Mouse (Mus musculus): ENCODE results near the gene Nhlrc4.

DNA sequence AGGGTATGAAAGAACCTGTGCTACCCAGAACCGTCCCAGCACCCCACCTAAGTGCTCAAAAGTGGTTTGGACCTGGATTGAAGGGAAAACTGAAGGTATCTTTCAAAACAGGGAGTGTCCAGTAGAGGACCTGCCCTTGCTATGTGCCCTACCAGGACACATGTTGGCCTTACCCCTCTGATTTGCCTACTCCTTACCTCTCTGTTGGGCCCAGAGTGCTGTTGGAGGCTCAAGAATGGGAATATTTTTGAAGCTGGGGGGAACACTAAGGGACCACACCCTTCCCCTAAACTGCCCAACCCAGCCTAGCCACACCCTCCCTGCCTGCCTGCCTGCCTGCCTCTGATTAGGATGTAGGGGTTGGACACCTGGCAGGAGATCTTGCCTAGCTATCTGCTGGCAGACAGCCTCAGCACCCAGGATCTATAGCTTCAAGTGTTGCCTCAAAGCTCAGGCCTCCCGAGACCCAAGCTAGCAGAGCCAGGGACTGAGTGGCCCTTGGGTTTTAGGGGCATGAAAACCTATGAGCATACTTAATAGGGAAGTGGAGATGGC lies 2.1 kb downstream of the Nhlrc4 start:
- TF ChIP-seq GATA1 (IDR thresholded peaks at IDR 0.05; ENCODE audit: low read length) = peak; percentile 96
- peak; percentile 100 for TF ChIP-seq TAL1 (IDR thresholded peaks at IDR 0.05; ENCODE audit: low read length)
